Mouse (Mus musculus) stomach, embryonic 16.5 days (tissue): ENCODE measurements around the gene Ptger4. TPM values are rescaled to one million over a fixed set of nuclear protein-coding genes. Genes with fewer than 3 reads are reported as not detected.
A peak's percentile ranks its signal among the peaks of the same experiment; 100 is the strongest.

Experiments
- ATAC-seq: fragments of 200-750 bp; cut with Nextera tagmentation; 2 replicates; pipeline ENCODE4 v1.8.0; 2017; ENCODE audit warnings: moderate number of reproducible peaks, moderate TSS enrichment; ENCODE audit not compliant: insufficient read depth, low FRiP score
- H3K27ac ChIP-seq: fragments of 300-500 bp; sonication (generic); 2 replicates; pipeline ENCODE4 v1.5.1; 2014; ENCODE audit warnings: low read length
- H3K27me3 ChIP-seq: fragments of 300-500 bp; sonication (generic); 2 replicates; pipeline ENCODE4 v1.6.1; 2014; ENCODE audit warnings: low read length, control low read depth, mixed read lengths; ENCODE audit not compliant: control insufficient read depth, insufficient read depth
- H3K36me3 ChIP-seq: fragments of 300-500 bp; sonication (generic); 2 replicates; pipeline ENCODE4 v1.6.1; 2014; ENCODE audit warnings: low read length; ENCODE audit not compliant: control insufficient read depth, insufficient read depth
- H3K4me1 ChIP-seq: fragments of 300-500 bp; sonication (generic); 2 replicates; pipeline ENCODE4 v1.6.1; 2014; ENCODE audit warnings: low read length, control low read depth, mixed read lengths; ENCODE audit not compliant: control insufficient read depth, insufficient read depth
- H3K4me2 ChIP-seq: fragments of 300-500 bp; sonication (generic); 2 replicates; pipeline ENCODE4 v1.6.1; 2014; ENCODE audit warnings: low read depth, low read length, mixed read lengths
- H3K4me3 ChIP-seq: fragments of 300-500 bp; sonication (generic); replicated peaks from 2 replicates; pipeline ENCODE4 v1.5.1; 2014; ENCODE audit warnings: mild to moderate bottlenecking, low read length
- H3K9ac ChIP-seq: fragments of 300-500 bp; sonication (generic); 2 replicates; pipeline ENCODE4 v1.6.1; 2014; ENCODE audit warnings: low read length
- H3K9me3 ChIP-seq: fragments of 300-500 bp; sonication (generic); replicated peaks from 2 replicates; pipeline ENCODE4 v1.6.1; 2016; ENCODE audit warnings: low read length, control low read depth; ENCODE audit not compliant: control insufficient read depth
- WGBS: fragments of 180-500 bp; shearing (Covaris S2); extraction: QIAGEN DNeasy Blood & Tissue Kit; methylation state at CpG from one replicate; pipeline ENCODE4 v1.1.7; 2014; 5-methylcytosine and 5-hydroxymethylcytosine counted together
- polyA plus RNA-seq: library from polyadenylated mRNA; unstranded; fragments of >200 nt; fragmentation: Nextera tagmentation; extraction: Ambion mirVana; gene quantifications from 2 replicates; pipeline ENCODE4 v1.2.1, GENCODE M21; 2015

Gene Ptger4
- polyA plus RNA-seq, 1 experiment from 2014 or later, result 7.0 TPM

DNA sequence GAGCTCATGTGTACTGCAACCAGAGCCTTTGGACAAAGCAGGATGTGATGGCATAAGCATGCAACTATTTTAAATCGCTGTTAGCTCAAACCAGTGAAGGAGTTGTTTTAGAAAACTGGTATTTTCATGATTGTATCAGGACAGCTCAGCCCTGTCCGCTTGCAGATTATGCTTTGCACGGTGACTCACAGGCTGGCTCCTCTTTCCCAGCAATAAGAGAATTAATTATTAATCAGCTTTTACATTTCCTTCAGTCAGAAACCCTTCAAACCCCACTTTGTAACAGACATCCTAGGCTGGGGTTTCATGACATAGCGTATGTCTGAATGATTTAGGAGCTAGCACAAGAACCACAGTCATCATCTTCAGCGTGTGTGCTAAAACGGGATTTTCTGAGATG, 23.5 kb downstream of the Ptger4 start:
- WGBS, result 74% methylated on average over 6 of the region's 6 CpGs
- H3K9ac ChIP-seq, result no peak overlapping the region
- no peak overlapping the region for H3K4me3 ChIP-seq
- no peak; the same call in 1 of the 2 replicates for ATAC-seq
- no peaks in the 10 kb centered on the region; the same call in 1 of the 2 replicates for H3K9me3 ChIP-seq
- no peak overlapping the region for H3K4me2 ChIP-seq
- H3K27ac ChIP-seq, result peak overlapping the region; percentile 5; the same call in 1 of the 2 replicates
- no peaks in the 10 kb centered on the region for H3K4me1 ChIP-seq
- H3K27me3 ChIP-seq, result no peaks in the 10 kb centered on the region
- no peaks in the 10 kb centered on the region for H3K36me3 ChIP-seq

DNA sequence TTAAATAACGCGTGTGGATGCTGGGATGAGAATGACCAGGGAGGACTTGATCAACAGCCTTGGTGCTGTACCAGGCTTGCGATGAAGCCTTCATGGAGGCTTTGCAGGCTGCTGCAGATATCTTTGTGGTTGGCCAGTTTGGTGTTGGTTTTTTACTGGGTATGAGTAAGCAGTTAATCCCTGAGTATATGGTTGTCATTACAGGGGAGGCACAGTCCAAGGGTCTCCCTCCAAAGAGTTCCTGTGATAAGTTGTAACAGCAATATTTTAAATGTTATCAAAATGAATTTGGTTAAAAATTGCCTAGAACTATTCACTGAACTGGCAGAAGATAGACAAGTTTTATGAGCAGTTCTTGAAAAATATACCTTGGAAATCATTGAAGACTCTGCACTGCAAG, 34.9 kb downstream of the Ptger4 start:
- Histone ChIP-seq H3K27me3 (no peaks in the 10 kb centered on the region), H3K36me3 (no peaks in the 10 kb centered on the region), H3K4me3 (no peak overlapping the region), H3K9ac (no peak overlapping the region), H3K4me2 (no peak overlapping the region), H3K9me3 (no peaks in the 10 kb centered on the region), H3K27ac (no peak overlapping the region), H3K4me1 (no peaks in the 10 kb centered on the region)
- ATAC-seq, result no peak
- WGBS, result 95% methylated on average over 3 of the region's 3 CpGs

DNA sequence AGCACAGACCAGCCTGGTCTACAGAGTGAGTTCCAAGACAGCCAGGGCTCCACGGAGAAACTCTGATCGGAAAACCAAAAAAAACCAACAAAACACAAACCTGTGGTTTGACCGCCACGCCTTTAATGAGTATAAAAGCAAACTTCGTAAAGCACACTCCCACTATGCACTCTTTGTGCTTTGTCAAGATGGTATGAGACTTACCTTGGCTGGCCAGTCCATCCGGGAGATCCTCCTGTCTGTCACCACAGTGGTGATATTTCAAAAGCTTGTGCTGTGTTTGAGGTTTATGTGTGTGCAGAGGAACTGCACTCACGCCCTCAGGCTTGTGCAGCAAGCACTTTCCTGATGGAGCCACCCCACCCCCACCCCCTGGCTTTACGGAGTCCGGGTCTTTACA, 38.8 kb downstream of the Ptger4 start:
- WGBS, result 72% methylated on average over 9 of the region's 9 CpGs
- peak; percentile 53; the same call in 1 of the 2 replicates for ATAC-seq

DNA sequence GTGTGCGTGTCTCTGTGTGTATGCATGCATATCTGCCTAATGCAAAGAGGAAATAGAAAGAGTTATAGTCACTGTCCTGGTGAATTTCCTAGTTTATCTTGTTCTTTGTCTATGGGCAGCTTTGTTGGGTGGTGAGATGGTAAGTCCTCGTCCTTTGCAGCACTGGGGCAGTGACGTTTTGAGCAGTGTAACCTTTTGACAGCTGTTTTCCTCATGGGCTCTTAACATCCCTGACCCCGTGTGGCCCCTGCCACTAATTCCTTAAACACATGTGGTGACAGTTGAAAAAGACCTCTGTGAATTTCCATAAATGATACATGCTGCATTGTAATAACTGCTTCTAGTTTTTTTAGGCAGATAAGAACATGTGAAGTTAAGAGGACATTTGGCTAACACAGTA, 47.3 kb downstream of the Ptger4 start:
- Histone ChIP-seq H3K36me3 (no peaks in the 10 kb centered on the region), H3K4me3 (no peak overlapping the region), H3K9me3 (no peaks in the 10 kb centered on the region), H3K4me1 (peaks cover 25% of the 10 kb centered on the region), H3K27ac (peak overlapping the region; percentile 90), H3K4me2 (peak overlapping the region; percentile 16; the same call in 1 of the 2 replicates), H3K27me3 (no peaks in the 10 kb centered on the region), H3K9ac (no peak overlapping the region)
- no peak for ATAC-seq
- WGBS, result 47% methylated on average over 4 of the region's 4 CpGs

More for the DNA sequence above, 38.8 kb downstream of the Ptger4 start:
- Histone ChIP-seq H3K4me1 (no peaks in the 10 kb centered on the region), H3K4me3 (no peak overlapping the region), H3K9me3 (no peaks in the 10 kb centered on the region), H3K4me2 (no peak overlapping the region), H3K9ac (no peak overlapping the region), H3K36me3 (no peaks in the 10 kb centered on the region), H3K27me3 (no peaks in the 10 kb centered on the region), H3K27ac (peak overlapping the region; percentile 50; the same call in 1 of the 2 replicates)

DNA sequence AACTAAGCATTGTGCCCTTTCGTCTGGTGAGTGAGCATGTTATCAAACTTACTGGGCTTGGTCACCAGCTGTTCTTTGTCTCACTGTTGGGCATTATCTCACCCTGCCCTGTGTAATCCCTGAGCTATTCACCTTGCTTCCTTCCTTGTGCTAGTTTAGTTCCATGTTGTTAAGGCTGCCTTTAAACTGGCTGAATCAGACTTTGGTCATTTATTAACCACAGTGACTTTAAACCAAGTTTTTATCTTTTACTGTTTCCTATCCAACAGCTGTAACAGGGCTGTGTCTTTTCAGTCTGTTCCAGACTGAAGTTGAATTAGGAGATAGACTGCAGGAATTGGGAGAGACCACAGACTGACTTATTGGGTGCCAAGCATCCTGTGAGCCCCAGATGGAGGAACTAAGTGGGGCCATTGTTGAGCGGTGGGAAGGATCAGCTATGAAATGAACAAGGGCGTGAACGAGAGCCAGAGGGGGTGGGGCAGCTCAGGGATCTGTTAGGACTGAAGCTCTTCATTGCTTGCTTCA, 47.9 kb downstream of the Ptger4 start:
- ATAC-seq, result peak; percentile 89
- H3K9me3 ChIP-seq, result no peaks in the 10 kb centered on the region
- H3K9ac ChIP-seq, result no peak overlapping the region
- no peaks in the 10 kb centered on the region for H3K36me3 ChIP-seq
- peak overlapping the region; percentile 16; the same call in 1 of the 2 replicates for H3K4me2 ChIP-seq
- H3K27ac ChIP-seq, result peak overlapping the region; percentile 90
- WGBS, result 27% methylated on average over 4 of the region's 4 CpGs
- peaks cover 25% of the 10 kb centered on the region for H3K4me1 ChIP-seq
- H3K4me3 ChIP-seq, result 0 out of 2 replicates have a peak overlapping the region, but pooled peaks have one; percentile 3
- no peaks in the 10 kb centered on the region for H3K27me3 ChIP-seq

DNA sequence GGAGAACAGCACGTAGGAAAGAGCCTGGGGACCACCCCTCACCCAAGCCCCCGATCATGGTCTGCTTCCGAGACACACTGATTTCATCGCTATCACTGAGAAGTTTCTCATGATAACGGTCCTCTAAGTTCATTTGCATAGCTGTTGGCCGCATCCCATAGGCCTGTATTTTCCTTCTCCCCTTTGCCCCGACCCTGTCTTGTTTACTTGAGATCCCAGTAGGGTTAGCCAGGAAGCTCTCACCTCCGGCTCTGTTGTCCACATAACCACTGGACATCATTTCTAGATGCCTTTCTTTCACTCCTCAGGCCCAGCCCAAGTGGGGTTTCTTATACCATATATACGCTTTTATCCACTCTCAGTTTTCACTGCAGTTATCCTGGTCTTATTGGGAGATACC, 49.1 kb downstream of the Ptger4 start:
- Histone ChIP-seq H3K4me3 (no peak overlapping the region), H3K9me3 (no peaks in the 10 kb centered on the region), H3K36me3 (no peaks in the 10 kb centered on the region), H3K27me3 (no peaks in the 10 kb centered on the region), H3K9ac (no peak overlapping the region), H3K4me1 (peaks cover 25% of the 10 kb centered on the region), H3K27ac (peak overlapping the region; percentile 62; the same call in 1 of the 2 replicates), H3K4me2 (no peak overlapping the region)
- WGBS, result 84% methylated on average over 9 of the region's 9 CpGs
- ATAC-seq, result no peak

DNA sequence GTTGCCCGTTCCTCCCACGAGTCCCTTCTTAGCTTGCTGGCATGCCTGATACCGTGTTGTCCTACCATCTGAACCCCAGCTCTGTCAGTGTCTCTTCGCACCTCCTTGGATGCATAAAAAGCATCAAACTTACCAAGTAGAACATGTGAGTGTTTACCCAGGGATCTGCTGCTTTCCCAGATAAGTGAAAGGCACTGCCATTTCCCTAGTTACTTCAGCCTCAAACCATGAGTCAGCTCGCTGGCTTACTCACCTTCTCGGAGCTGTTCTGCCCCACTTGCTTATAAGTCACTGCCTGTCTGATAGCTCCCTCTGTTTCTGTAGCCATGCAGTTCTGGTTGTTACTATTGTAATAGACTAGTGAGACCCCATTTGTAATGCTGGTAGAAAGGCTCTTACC, 49.5 kb downstream of the Ptger4 start:
- 0 out of 2 replicates have a peak, but pooled peaks have one; percentile 32 for ATAC-seq
- H3K4me2 ChIP-seq, result no peak overlapping the region
- peaks cover 25% of the 10 kb centered on the region for H3K4me1 ChIP-seq
- no peaks in the 10 kb centered on the region for H3K36me3 ChIP-seq
- no peak overlapping the region for H3K9ac ChIP-seq
- H3K27ac ChIP-seq, result peak overlapping the region; percentile 62; the same call in 1 of the 2 replicates
- no peaks in the 10 kb centered on the region for H3K27me3 ChIP-seq
- no peak overlapping the region for H3K4me3 ChIP-seq
- 81% methylated on average over 6 of the region's 6 CpGs for WGBS
- no peaks in the 10 kb centered on the region for H3K9me3 ChIP-seq

DNA sequence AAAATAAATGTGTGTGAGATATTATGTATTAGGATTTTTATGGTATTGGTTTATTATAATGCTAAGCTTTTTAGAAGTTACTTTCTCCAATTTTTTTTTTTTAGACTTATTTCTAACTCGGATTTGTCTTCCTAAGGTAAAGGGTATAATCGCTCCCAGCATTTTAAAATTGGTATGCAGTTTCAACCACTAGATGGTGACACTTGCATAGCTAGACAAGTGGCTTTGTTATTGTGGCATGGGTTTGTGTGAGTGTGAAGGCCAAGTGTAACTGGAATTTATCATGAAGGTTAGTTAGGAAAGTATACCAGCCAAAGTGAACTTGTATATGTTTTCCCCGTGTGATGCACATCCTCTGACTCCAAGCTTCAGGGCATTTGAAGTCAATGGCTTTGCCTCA, 50.2 kb downstream of the Ptger4 start:
- no peak for ATAC-seq
- 0 out of 2 replicates have a peak overlapping the region, but pooled peaks have one; percentile 23 for H3K27ac ChIP-seq
- WGBS, result 76% methylated on average over 3 of the region's 3 CpGs

DNA sequence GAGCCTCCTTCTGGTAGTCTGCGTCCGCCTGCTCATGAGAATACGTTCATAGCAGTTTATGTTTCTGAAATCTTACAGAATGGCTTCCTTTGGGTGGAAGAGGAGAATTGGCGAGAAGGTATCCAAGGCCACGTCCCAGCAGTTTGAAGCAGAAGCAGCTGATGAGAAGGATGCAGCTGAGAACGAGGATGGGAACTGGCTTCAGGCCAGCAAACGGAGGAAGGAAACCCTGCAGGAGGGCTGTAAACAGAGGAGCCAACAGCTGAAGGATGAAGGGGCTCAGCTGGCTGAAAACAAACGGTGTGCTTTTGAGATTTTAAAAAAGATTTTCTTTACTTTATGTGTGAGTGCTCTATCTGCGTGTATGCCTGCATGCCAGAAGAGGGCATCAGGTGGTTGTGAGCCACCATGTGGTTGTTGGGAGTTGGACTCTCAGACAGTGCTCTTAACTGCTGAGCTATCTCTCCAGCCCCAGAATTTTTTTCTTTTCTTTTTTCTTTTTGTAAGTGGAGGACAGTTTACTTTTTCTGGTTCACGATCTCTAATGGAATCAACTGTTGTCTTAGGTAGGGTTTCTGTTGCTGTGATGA, 54.4 kb downstream of the Ptger4 start:
- H3K27me3 ChIP-seq, result no peaks in the 10 kb centered on the region
- no peak for ATAC-seq
- WGBS, result 51% methylated on average over 10 of the region's 10 CpGs
- no peak overlapping the region for H3K4me2 ChIP-seq
- no peaks in the 10 kb centered on the region for H3K36me3 ChIP-seq
- no peak overlapping the region for H3K9ac ChIP-seq
- no peak overlapping the region for H3K4me3 ChIP-seq
- no peaks in the 10 kb centered on the region for H3K9me3 ChIP-seq
- H3K27ac ChIP-seq, result no peak overlapping the region
- H3K4me1 ChIP-seq, result peaks cover 10% of the 10 kb centered on the region

More for the DNA sequence above, 50.2 kb downstream of the Ptger4 start:
- Histone ChIP-seq H3K4me1 (peaks cover 25% of the 10 kb centered on the region), H3K4me2 (no peak overlapping the region), H3K27me3 (no peaks in the 10 kb centered on the region), H3K9ac (no peak overlapping the region), H3K36me3 (no peaks in the 10 kb centered on the region), H3K9me3 (no peaks in the 10 kb centered on the region), H3K4me3 (no peak overlapping the region)
